Mouse (Mus musculus) kidney, postnatal 0 days (tissue): ENCODE measurements around the gene Lingo4. TPM values are rescaled to one million over a fixed set of nuclear protein-coding genes. Genes with fewer than 3 reads are reported as not detected.

ENCODE experiments used
- ATAC-seq: fragments of 200-750 bp; cut with Nextera tagmentation; replicated peaks from 2 replicates; pipeline ENCODE4 v1.8.0; 2017; ENCODE audit warnings: low read depth, moderate number of reproducible peaks, moderate TSS enrichment, moderate library complexity; ENCODE audit not compliant: low FRiP score
- DNase-seq: peaks from one replicate; pipeline ENCODE4 v3.0.0-alpha.2; 2016; ENCODE audit warnings: low spot score
- H3K27ac ChIP-seq: fragments of 300-500 bp; sonication (generic); 2 replicates; pipeline ENCODE4 v1.5.1; 2014; ENCODE audit warnings: mild to moderate bottlenecking
- H3K27me3 ChIP-seq: fragments of 300-500 bp; sonication (generic); 2 replicates; pipeline ENCODE4 v1.6.1; 2014; ENCODE audit warnings: low read length, mixed read lengths; ENCODE audit not compliant: insufficient read depth
- H3K36me3 ChIP-seq: fragments of 300-500 bp; sonication (generic); 2 replicates; pipeline ENCODE4 v1.6.1; 2014; ENCODE audit warnings: low read length, mixed read lengths; ENCODE audit not compliant: insufficient read depth
- H3K4me1 ChIP-seq: fragments of 300-500 bp; sonication (generic); replicated peaks from 2 replicates; pipeline ENCODE4 v1.6.1; 2014; ENCODE audit warnings: antibody characterized with exemption, low read length, mixed read lengths; ENCODE audit not compliant: insufficient read depth
- H3K4me2 ChIP-seq: fragments of 300-500 bp; sonication (generic); 2 replicates; pipeline ENCODE4 v1.6.1; 2014; ENCODE audit warnings: mild to moderate bottlenecking, low read length, moderate library complexity, mixed read lengths
- H3K4me3 ChIP-seq: fragments of 300-500 bp; sonication (generic); replicated peaks from 2 replicates; pipeline ENCODE4 v1.5.1; 2014; ENCODE audit warnings: low read depth, low read length
- H3K9ac ChIP-seq: fragments of 300-500 bp; sonication (generic); 2 replicates; pipeline ENCODE4 v1.6.1; 2014; ENCODE audit warnings: low read depth, low read length
- H3K9me3 ChIP-seq: fragments of 300-500 bp; sonication (generic); replicated peaks from 2 replicates; pipeline ENCODE4 v1.6.1; 2016; ENCODE audit warnings: low read length, inconsistent platforms, mixed read lengths
- CTCF ChIP-seq: IDR thresholded peaks from 2 replicates; pipeline ENCODE4 v1.5.1; 2016; ENCODE audit warnings: antibody characterized with exemption, low read depth, mild to moderate bottlenecking, moderate library complexity
- WGBS: fragments of 180-500 bp; shearing (Covaris S2); extraction: QIAGEN DNeasy Blood & Tissue Kit; methylation state at CpG from one replicate; pipeline ENCODE4 v1.1.7; 2014; 5-methylcytosine and 5-hydroxymethylcytosine counted together
- polyA plus RNA-seq: library from polyadenylated mRNA; unstranded; fragments of >200 nt; fragmentation: Nextera tagmentation; extraction: Ambion mirVana; gene quantifications from 2 replicates; pipeline ENCODE4 v1.2.1, GENCODE M21; 2015

Lingo4 gene
- polyA plus RNA-seq, 1 experiment from 2014 or later: 0.32 TPM

GRCm38 (mm10) chr3:94367511-94367910 lies 30.8 kb upstream of the Lingo4 start:
- Histone ChIP-seq H3K27ac (no peak overlapping the region), H3K9me3 (no peaks in the 10 kb centered on the region), H3K36me3 (no peaks in the 10 kb centered on the region), H3K4me2 (no peak overlapping the region), H3K4me3 (no peak overlapping the region), H3K9ac (no peak overlapping the region), H3K4me1 (peaks cover 12% of the 10 kb centered on the region; the same call in 1 of the 2 replicates), H3K27me3 (peaks cover 10% of the 10 kb centered on the region; the same call in 1 of the 2 replicates)
- 77% methylated on average over 6 of the region's 6 CpGs for WGBS
- ATAC-seq (no peak), DNase-seq (no peak)
- no peak for TF ChIP-seq CTCF

DNA sequence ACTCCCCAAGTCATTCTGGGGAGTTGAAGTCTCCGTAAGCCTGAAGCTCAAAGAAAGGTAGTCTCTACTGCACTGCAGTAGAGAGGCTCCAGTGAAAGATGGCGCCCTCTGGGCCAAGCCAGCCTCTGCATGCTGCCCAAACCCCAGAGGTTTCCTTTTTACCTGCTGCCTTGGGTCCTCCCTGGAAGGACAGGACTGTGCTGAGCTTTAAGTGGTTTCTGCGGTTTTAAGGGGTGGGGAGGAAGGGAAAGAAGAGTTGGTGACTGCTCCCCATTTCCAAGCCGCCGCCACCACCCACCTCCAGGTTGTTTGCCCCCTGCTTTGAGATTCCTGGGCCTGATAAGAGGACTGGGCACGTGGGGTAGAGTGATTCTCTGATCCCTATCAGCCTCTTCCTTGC lies 29.7 kb upstream of the Lingo4 start:
- Histone ChIP-seq H3K9ac (no peak overlapping the region), H3K9me3 (no peaks in the 10 kb centered on the region), H3K4me1 (peaks cover 6% of the 10 kb centered on the region; the same call in 1 of the 2 replicates), H3K4me3 (no peak overlapping the region), H3K36me3 (no peaks in the 10 kb centered on the region), H3K27me3 (0 out of 2 replicates have a peak, but pooled peaks cover 5% of the 10 kb centered on the region), H3K4me2 (no peak overlapping the region), H3K27ac (no peak overlapping the region)
- no peak for TF ChIP-seq CTCF
- ATAC-seq (no peak), DNase-seq (no peak)
- WGBS: 63% methylated on average over 6 of the region's 6 CpGs

- Histone ChIP-seq H3K9ac (no peak overlapping the region), H3K27me3 (no peaks in the 10 kb centered on the region), H3K36me3 (no peaks in the 10 kb centered on the region), H3K4me2 (no peak overlapping the region), H3K4me3 (no peak overlapping the region), H3K27ac (no peak overlapping the region), H3K9me3 (no peaks in the 10 kb centered on the region), H3K4me1 (no peaks in the 10 kb centered on the region; the same call in 1 of the 2 replicates)
- TF ChIP-seq CTCF: no peak
- WGBS: 52% methylated on average over 2 of the region's 2 CpGs
- DNase-seq (no peak), ATAC-seq (no peak)
These were observed 28.6 kb upstream of the Lingo4 start for GRCm38 (mm10) chr3:94369709-94370108.

DNA sequence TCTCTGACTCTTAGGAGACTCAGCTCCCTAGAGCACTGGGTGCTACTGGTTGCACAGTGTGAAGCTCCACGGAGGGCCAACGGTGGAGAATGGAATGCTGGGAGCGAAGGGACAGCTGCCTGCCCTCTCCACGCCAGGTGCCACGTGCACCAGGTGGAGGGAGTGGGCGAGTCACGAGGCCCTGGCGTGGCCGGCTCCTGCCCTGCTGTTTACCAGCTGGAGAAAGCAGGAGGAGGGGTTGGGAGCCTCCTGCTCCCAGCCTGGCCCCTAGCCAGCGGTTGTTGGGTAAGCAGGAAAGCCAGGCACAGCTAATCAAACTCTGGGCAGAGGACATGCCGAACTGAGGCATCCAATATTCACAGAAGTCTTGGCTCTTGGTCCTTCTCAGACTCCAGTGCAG lies 26.7 kb upstream of the Lingo4 start:
- H3K4me1 ChIP-seq: no peaks in the 10 kb centered on the region; the same call in 1 of the 2 replicates
- ATAC-seq (peak; percentile 82), DNase-seq (peak; percentile 82)
- no peaks in the 10 kb centered on the region for H3K27me3 ChIP-seq
- H3K9ac ChIP-seq: no peak overlapping the region
- no peak for TF ChIP-seq CTCF
- H3K27ac ChIP-seq: peak overlapping the region; percentile 79; the same call in 1 of the 2 replicates
- WGBS: 2% methylated on average over 11 of the region's 11 CpGs
- no peaks in the 10 kb centered on the region for H3K9me3 ChIP-seq
- no peak overlapping the region for H3K4me3 ChIP-seq
- no peaks in the 10 kb centered on the region for H3K36me3 ChIP-seq
- peak overlapping the region; percentile 16; the same call in 1 of the 2 replicates for H3K4me2 ChIP-seq

DNA sequence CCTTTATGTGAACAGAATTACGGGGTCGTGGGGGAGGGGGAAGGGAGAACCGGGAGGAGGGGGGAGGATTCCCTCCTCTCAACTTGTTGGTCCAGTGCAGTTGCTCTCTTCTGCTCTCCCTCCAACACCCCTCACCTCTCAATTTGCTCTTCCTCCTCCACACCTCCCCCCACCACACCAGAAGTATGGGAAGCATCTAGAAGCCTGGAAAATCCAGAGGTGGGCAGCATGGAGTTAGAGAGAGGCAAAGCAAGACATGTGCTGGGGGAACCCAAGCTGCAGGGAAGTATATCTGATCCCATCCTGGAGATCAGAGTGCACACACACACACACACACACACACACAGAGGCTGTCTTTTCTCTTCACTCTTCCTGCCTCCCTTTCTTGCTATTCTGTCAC lies 26.3 kb upstream of the Lingo4 start:
- Histone ChIP-seq H3K4me3 (no peak overlapping the region), H3K9me3 (no peaks in the 10 kb centered on the region), H3K27me3 (no peaks in the 10 kb centered on the region), H3K4me2 (peak overlapping the region; percentile 16; the same call in 1 of the 2 replicates), H3K9ac (no peak overlapping the region), H3K27ac (peak overlapping the region; percentile 79; the same call in 1 of the 2 replicates), H3K4me1 (no peaks in the 10 kb centered on the region; the same call in 1 of the 2 replicates), H3K36me3 (no peaks in the 10 kb centered on the region)
- ATAC-seq (no peak; the same call in 1 of the 2 replicates), DNase-seq (no peak)
- TF ChIP-seq CTCF: no peak
- 6% methylated on average over 3 of the region's 3 CpGs for WGBS

GRCm38 (mm10) chr3:94372641-94373040 lies 25.7 kb upstream of the Lingo4 start, which contains the start of gene Rorc:
TSS of gene Rorc (plus strand) at chr3:94372794.
- peak within 1 kb of the TSS; percentile 63 for H3K9ac ChIP-seq
- TF ChIP-seq CTCF: no peak
- peak within 1 kb of the TSS; percentile 41 for H3K4me3 ChIP-seq
- 10% methylated on average over 5 of the region's 5 CpGs for WGBS
- peak; percentile 59 for DNase-seq
- no peaks in the 10 kb centered on the region; the same call in 1 of the 2 replicates for H3K4me1 ChIP-seq
- peak within 1 kb of the TSS; percentile 79 for H3K27ac ChIP-seq
- peak within 1 kb of the TSS; percentile 60 for H3K4me2 ChIP-seq
- H3K27me3 ChIP-seq: no peaks in the 10 kb centered on the region
- H3K9me3 ChIP-seq: no peaks in the 10 kb centered on the region
- ATAC-seq: peak; percentile 80
- no peaks in the 10 kb centered on the region for H3K36me3 ChIP-seq
